Comparison of ENCODE assay signal across 11 mouse cellular contexts in genomic region chr2:170476215-170476614, GRCm38 (mm10). TPM values are rescaled to one million over a fixed set of nuclear protein-coding genes. Genes with fewer than 3 reads are reported as not detected.
DNase-seq lines count a peak whose midpoint lies in the region; ATAC-seq and TF ChIP-seq lines count a peak whose summit lies in the region.
"Had no signal": no experiment of that assay in that cellular context is flagged by ENCODE, and none has a peak within 500 bp of the region (broad histone marks: within the 10 kb centered on the region; RNA-seq: fewer than 3 reads in every experiment).

No protein-coding gene starts in this region.

- POLR2A ChIA-PET in Patski (lab: Charles Lee) = no interaction called here

- H3K27me3 ChIP-seq in Patski = no peaks in the 10 kb centered on the region

- ATAC-seq in CD4-positive, CD25-positive, alpha-beta regulatory T cell, adult 4 months = no peak
- ATAC-seq in Patski = no peak
- ATAC-seq in megakaryocyte progenitor cell, adult 5-6 weeks (replicated peaks; ENCODE audit: poor library complexity) = peak; percentile 75
- no peak for ATAC-seq in erythroid progenitor cell, adult 5-6 weeks (replicated peaks; ENCODE audit: low FRiP score, poor library complexity, severe bottlenecking)
- ATAC-seq in activated CD4-positive, CD25-positive, alpha-beta regulatory T cell, adult 4 months = no peak
- ATAC-seq: forebrain, embryonic 14.5 days had no signal

- DNase-seq in CD4-positive, CD25-positive, alpha-beta regulatory T cell, adult 2 months (ENCODE audit: low read depth, low spot score) = peak; percentile 54
- peak; percentile 45 for DNase-seq in kidney, postnatal 10 days
- no peak for DNase-seq in kidney, adult 9 months
- DNase-seq in Patski (ENCODE audit: low read depth, low spot score) = no peak

- CTCF ChIA-PET in Patski (lab: Charles Lee) = interaction anchor here (1.2 to 1.3 kb wide), 4 partner anchors 12 to 34 kb away, joined by 3 to 7 read pairs (median 4); no protein-coding TSS in a partner anchor

- in situ Hi-C loops in Patski (cut with MboI; ENCODE audit: low pct_unique_long_range_greater_than_20kb) = no loop called here

- peak; percentile 11 for TF ChIP-seq CTCF in Patski (IDR thresholded peaks at IDR 0.05)

RNA-seq across cellular contexts. Expression of gene Pfdn4, which starts 20.0 kb away (rescaled TPM):
- polyA plus RNA-seq in CD4-positive, CD25-positive, alpha-beta regulatory T cell, adult 4 months (2017; shearing (Covaris generic)) = 10 to 100 TPM; 40.0 to 52.4 TPM
- polyA plus RNA-seq in Patski (2021) = 146 TPM
- 56.2 and 65.0 TPM in 2 replicates for total RNA-seq in megakaryocyte progenitor cell, adult 5-6 weeks (2015)
- 78.6 and 104 TPM in 2 replicates for total RNA-seq in megakaryocyte progenitor cell, adult 5-6 weeks (2017)
- 11.5 and 18.9 TPM in 2 replicates for total RNA-seq in erythroid progenitor cell, adult 5-6 weeks (2015; ENCODE audit: low replicate concordance)
- total RNA-seq in erythroid progenitor cell, adult 5-6 weeks (2017; ENCODE audit: low replicate concordance) = 19.9 and 25.6 TPM in 2 replicates
- polyA plus RNA-seq in activated CD4-positive, CD25-positive, alpha-beta regulatory T cell, adult 4 months (2017; shearing (Covaris generic)) = 10 to 100 TPM; 52.3 to 58.8 TPM

RNA-seq across cellular contexts. Expression of gene Cyp24a1, which starts 20.7 kb away (rescaled TPM):
- not detected for polyA plus RNA-seq in CD4-positive, CD25-positive, alpha-beta regulatory T cell, adult 4 months (2017; shearing (Covaris generic))
- 0.19 TPM for polyA plus RNA-seq in Patski (2021)
- total RNA-seq in megakaryocyte progenitor cell, adult 5-6 weeks (2015) = not detected in 2 replicates
- total RNA-seq in megakaryocyte progenitor cell, adult 5-6 weeks (2017) = not detected in 2 replicates
- not detected in 2 replicates for total RNA-seq in erythroid progenitor cell, adult 5-6 weeks (2015; ENCODE audit: low replicate concordance)
- not detected in 2 replicates for total RNA-seq in erythroid progenitor cell, adult 5-6 weeks (2017; ENCODE audit: low replicate concordance)
- polyA plus RNA-seq in activated CD4-positive, CD25-positive, alpha-beta regulatory T cell, adult 4 months (2017; shearing (Covaris generic)) = under 1 TPM in 1 of 2 experiments, not detected in 1; 0.19 TPM
- polyA plus RNA-seq: forebrain, embryonic 14.5 days; large intestine, adult 2 months; macrophage had no signal

RNA-seq across cellular contexts. Expression of gene Bcas1, which starts 48.6 kb away (rescaled TPM):
- 1 to 10 TPM; 5.1 to 8.0 TPM for polyA plus RNA-seq in CD4-positive, CD25-positive, alpha-beta regulatory T cell, adult 4 months (2017; shearing (Covaris generic))
- polyA plus RNA-seq in Patski (2021) = not detected
- total RNA-seq in megakaryocyte progenitor cell, adult 5-6 weeks (2015) = 0.81 and 1.2 TPM in 2 replicates
- total RNA-seq in megakaryocyte progenitor cell, adult 5-6 weeks (2017) = 1.1 and 1.9 TPM in 2 replicates
- not detected in 2 replicates for total RNA-seq in erythroid progenitor cell, adult 5-6 weeks (2015; ENCODE audit: low replicate concordance)
- total RNA-seq in erythroid progenitor cell, adult 5-6 weeks (2017; ENCODE audit: low replicate concordance) = 1.7 TPM in 1 of 2 replicates, not detected in the other
- polyA plus RNA-seq in activated CD4-positive, CD25-positive, alpha-beta regulatory T cell, adult 4 months (2017; shearing (Covaris generic)) = 1 to 10 TPM; 3.0 to 4.4 TPM
- polyA plus RNA-seq: macrophage had no signal

Comparison
In these comparisons a context has a peak if more than half of its experiments do, and no peak if none do; other contexts are left out.
1. DNase-seq: peak in CD4-positive, CD25-positive, alpha-beta regulatory T cell, adult 2 months (single experiment) and kidney, postnatal 10 days (single experiment); none in kidney, adult 9 months (single experiment) and Patski (single experiment).